Mouse (Mus musculus) embryo, embryonic 10.5 days (tissue): ENCODE results near the gene Ovca2.
"Not testable (repeated sequence)": the region's sequence is repeated elsewhere in the genome, so short reads cannot be mapped to it uniquely, and the experiment has no call there.

Experiments used
- DNase-seq: peaks from one replicate; pipeline ENCODE4 v3.0.0-alpha.2; 2015; ENCODE audit warnings: low spot score

The Ovca2 gene

GRCm38 (mm10) chr11:75194850-75195461 lies 16.3 kb upstream of the Ovca2 start:
- DNase-seq, result peak; percentile 82

GRCm38 (mm10) chr11:75194121-75194849 lies 15.7 kb upstream of the Ovca2 start:
- DNase-seq, result no peak

GRCm38 (mm10) chr11:75193256-75194071 lies 14.8 kb upstream of the Ovca2 start, which contains the start of gene Rtn4rl1:
Gene Rtn4rl1 (plus strand): TSS chr11:75193783.
- DNase-seq, result no peak

- DNase-seq, result peak; percentile 86
Measured at GRCm38 (mm10) chr11:75192336-75193214, 13.9 kb upstream of the Ovca2 start.

GRCm38 (mm10) chr11:75191841-75192240 lies 13.2 kb upstream of the Ovca2 start:
- no peak for DNase-seq

GRCm38 (mm10) chr11:75190905-75191441 lies 12.3 kb upstream of the Ovca2 start, which contains the start of gene Dph1:
Gene Dph1 (minus strand): TSS chr11:75191241.
- DNase-seq, result no peak

- DNase-seq, result peak; percentile 94
Measured at GRCm38 (mm10) chr11:75190371-75190724, 11.7 kb upstream of the Ovca2 start.

GRCm38 (mm10) chr11:75189713-75190370 lies 11.2 kb upstream of the Ovca2 start:
- DNase-seq, result no peak

GRCm38 (mm10) chr11:75184986-75185385 lies 6.4 kb upstream of the Ovca2 start:
- no peak for DNase-seq

GRCm38 (mm10) chr11:75184573-75184972 lies 5.9 kb upstream of the Ovca2 start:
- DNase-seq, result no peak

GRCm38 (mm10) chr11:75183917-75184570 lies 5.4 kb upstream of the Ovca2 start:
- DNase-seq, result no peak

GRCm38 (mm10) chr11:75178011-75178410 lies 624 bp downstream of the Ovca2 start:
- no peak for DNase-seq

- DNase-seq, result not testable (repeated sequence)
Measured at GRCm38 (mm10) chr11:75174574-75174973, 4.1 kb downstream of the Ovca2 start.

GRCm38 (mm10) chr11:75173799-75174165 lies 4.9 kb downstream of the Ovca2 start:
- no peak for DNase-seq

- DNase-seq, result peak; percentile 84
Measured at GRCm38 (mm10) chr11:75173095-75173798, 5.4 kb downstream of the Ovca2 start.

GRCm38 (mm10) chr11:75172151-75173094 lies 6.2 kb downstream of the Ovca2 start:
- DNase-seq, result peak; percentile 54

GRCm38 (mm10) chr11:75171186-75171865 lies 7.3 kb downstream of the Ovca2 start:
- DNase-seq, result no peak

GRCm38 (mm10) chr11:75170136-75170751 lies 8.4 kb downstream of the Ovca2 start:
- DNase-seq, result peak; percentile 95
